22 mouse cellular contexts compared by ENCODE assay signal in the genomic region with DNA sequence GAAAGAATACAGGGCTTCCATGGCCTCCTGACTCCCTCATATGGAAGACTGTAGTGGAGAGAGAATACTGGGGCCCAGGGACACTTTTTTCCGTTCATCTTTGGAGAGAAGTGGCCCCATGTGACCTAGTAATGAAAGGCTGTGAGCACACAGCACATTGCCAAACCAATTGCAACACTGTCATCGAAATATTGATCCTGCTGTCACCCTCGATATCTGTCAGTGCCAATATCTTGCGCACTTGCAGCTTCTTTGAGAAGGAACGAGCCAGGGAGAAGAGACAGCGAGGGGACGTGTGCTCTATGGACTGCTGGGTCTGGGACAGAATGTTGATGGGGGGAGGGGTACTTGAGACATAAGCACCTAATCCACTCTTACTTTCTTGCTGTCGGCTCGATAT.
DNase-seq lines count a peak whose midpoint lies in the region; ATAC-seq and TF ChIP-seq lines count a peak whose summit lies in the region.
"Had no signal": no experiment of that assay in that cellular context is flagged by ENCODE, and none has a peak within 500 bp of the region (broad histone marks: within the 10 kb centered on the region; RNA-seq: fewer than 3 reads in every experiment).

No protein-coding gene starts in this region.

- no peak for TF ChIP-seq CTCF in midbrain, postnatal 0 days (IDR thresholded peaks at IDR 0.05)

- no peaks in the 10 kb centered on the region for H3K9me3 ChIP-seq in heart, embryonic 10.5 days
- H3K9me3 ChIP-seq in midbrain, embryonic 11.5 days (ENCODE audit: control insufficient read depth, low read length), result no peaks in the 10 kb centered on the region
- H3K9me3 ChIP-seq in midbrain, postnatal 0 days (ENCODE audit: low read length), result no peaks in the 10 kb centered on the region
- H3K9me3 ChIP-seq: embryonic facial prominence, embryonic 13.5 days; embryonic facial prominence, embryonic 15.5 days; forebrain, embryonic 10.5 days; forebrain, embryonic 12.5 days had no signal

- H3K4me1 ChIP-seq in heart, embryonic 10.5 days, result no peaks in the 10 kb centered on the region
- H3K4me1 ChIP-seq in midbrain, embryonic 11.5 days (ENCODE audit: control insufficient read depth, insufficient read depth, low read length), result peaks cover 2% of the 10 kb centered on the region; the same call in 1 of the 2 replicates
- no peaks in the 10 kb centered on the region for H3K4me1 ChIP-seq in midbrain, postnatal 0 days (ENCODE audit: insufficient read depth, low read length)
- H3K4me1 ChIP-seq: embryonic facial prominence, embryonic 13.5 days; embryonic facial prominence, embryonic 15.5 days had no signal

- H3K27me3 ChIP-seq in heart, embryonic 10.5 days (ENCODE audit: insufficient read depth, poor library complexity, severe bottlenecking), result no peaks in the 10 kb centered on the region
- no peaks in the 10 kb centered on the region for H3K27me3 ChIP-seq in midbrain, embryonic 11.5 days (ENCODE audit: control insufficient read depth, insufficient read depth, low read length)
- no peaks in the 10 kb centered on the region for H3K27me3 ChIP-seq in midbrain, postnatal 0 days (ENCODE audit: insufficient read depth, low read length)

- no peak overlapping the region for H3K4me2 ChIP-seq in midbrain, embryonic 11.5 days
- no peak overlapping the region for H3K4me2 ChIP-seq in midbrain, postnatal 0 days (ENCODE audit: low read depth, low read length, poor library complexity, severe bottlenecking)
- H3K4me2 ChIP-seq: embryonic facial prominence, embryonic 13.5 days; embryonic facial prominence, embryonic 15.5 days; forebrain, embryonic 12.5 days had no signal

- no peaks in the 10 kb centered on the region for H3K36me3 ChIP-seq in heart, embryonic 10.5 days
- H3K36me3 ChIP-seq in midbrain, embryonic 11.5 days (ENCODE audit: control insufficient read depth, insufficient read depth, low read length), result no peaks in the 10 kb centered on the region
- no peaks in the 10 kb centered on the region for H3K36me3 ChIP-seq in midbrain, postnatal 0 days (ENCODE audit: insufficient read depth, low read length)
- H3K36me3 ChIP-seq: embryonic facial prominence, embryonic 13.5 days; embryonic facial prominence, embryonic 15.5 days; forebrain, embryonic 10.5 days; forebrain, embryonic 12.5 days had no signal

- 81% methylated on average over 9 of the region's 9 CpGs for WGBS in heart, embryonic 10.5 days
- 88% methylated on average over 9 of the region's 9 CpGs for WGBS in midbrain, embryonic 11.5 days
- 87% methylated on average over 9 of the region's 9 CpGs for WGBS in midbrain, postnatal 0 days

- no peak for ATAC-seq in midbrain, embryonic 11.5 days (ENCODE audit: low FRiP score)
- no peak for ATAC-seq in midbrain, postnatal 0 days (ENCODE audit: low FRiP score)
- ATAC-seq: forebrain, embryonic 14.5 days had no signal

- no peak overlapping the region for H3K9ac ChIP-seq in midbrain, embryonic 11.5 days (ENCODE audit: low read length)
- no peak overlapping the region for H3K9ac ChIP-seq in midbrain, postnatal 0 days (replicated peaks; ENCODE audit: low read length, poor library complexity, severe bottlenecking)
- H3K9ac ChIP-seq: embryonic facial prominence, embryonic 13.5 days; embryonic facial prominence, embryonic 15.5 days; forebrain, embryonic 12.5 days had no signal

- peak; percentile 30 for DNase-seq in heart, embryonic 10.5 days (ENCODE audit: low spot score)
- DNase-seq in heart, adult 18-20 months, result no peak
- peak; percentile 45 for DNase-seq in midbrain, embryonic 11.5 days (ENCODE audit: low spot score, missing footprints)
- no peak for DNase-seq in midbrain, postnatal 0 days (ENCODE audit: low spot score)
- peak; percentile 8 for DNase-seq in retina, embryonic 14.5 days (ENCODE audit: low spot score)
- DNase-seq in retina, postnatal 1 day, result no peak
- DNase-seq: adrenal gland, adult 2 months; adrenal gland, postnatal 10 days; adrenal gland, postnatal 25 days; cerebellum, adult 11 months; cerebellum, adult 18-20 months; cerebellum, adult 8-10 months; cerebellum, adult 9-11 months; cerebellum, postnatal 14 days; cerebellum, postnatal 36 days; embryo, embryonic 11 days had no signal

- no peak overlapping the region for H3K4me3 ChIP-seq in heart, embryonic 10.5 days
- H3K4me3 ChIP-seq in midbrain, embryonic 11.5 days (ENCODE audit: low read depth, low read length), result no peak overlapping the region
- H3K4me3 ChIP-seq in midbrain, postnatal 0 days (ENCODE audit: low read depth, low read length), result no peak overlapping the region
- H3K4me3 ChIP-seq: embryonic facial prominence, embryonic 13.5 days; embryonic facial prominence, embryonic 15.5 days; erythroblast, embryonic 14.5 days; forebrain, embryonic 10.5 days; forebrain, embryonic 12.5 days had no signal

- H3K27ac ChIP-seq in heart, embryonic 10.5 days, result no peak overlapping the region
- no peak overlapping the region for H3K27ac ChIP-seq in midbrain, embryonic 11.5 days (ENCODE audit: low read depth, low read length)
- no peak overlapping the region for H3K27ac ChIP-seq in midbrain, postnatal 0 days (ENCODE audit: low read depth, low read length)
- H3K27ac ChIP-seq: embryonic facial prominence, embryonic 13.5 days; embryonic facial prominence, embryonic 15.5 days; forebrain, embryonic 10.5 days; forebrain, embryonic 12.5 days had no signal

Comparison
In these comparisons a context has a peak if more than half of its experiments do, and no peak if none do; other contexts are left out.
1. DNase-seq: peak in heart, embryonic 10.5 days (single experiment), midbrain, embryonic 11.5 days (single experiment) and retina, embryonic 14.5 days (single experiment); none in heart, adult 18-20 months (0 of 2), midbrain, postnatal 0 days (single experiment) and retina, postnatal 1 day (single experiment).